Mouse (Mus musculus) frontal cortex, postnatal 10 days (tissue): ENCODE measurements at regions not wholly inside any gene's neighbourhood (a gene's known extent, or its start where the extent isn't known, plus 50 kb on each side); places are given as distances from the start of the nearest gene placed in this dataset.
A peak's percentile ranks its signal among the peaks of the same experiment; 100 is the strongest.

ENCODE experiments used
- DNase-seq, 2 experiments: peaks; one replicate each; pipeline ENCODE4 v3.0.0; 2022; ENCODE audit warnings: low spot score in 2 of 2, mixed read lengths in 1 of 2

DNA sequence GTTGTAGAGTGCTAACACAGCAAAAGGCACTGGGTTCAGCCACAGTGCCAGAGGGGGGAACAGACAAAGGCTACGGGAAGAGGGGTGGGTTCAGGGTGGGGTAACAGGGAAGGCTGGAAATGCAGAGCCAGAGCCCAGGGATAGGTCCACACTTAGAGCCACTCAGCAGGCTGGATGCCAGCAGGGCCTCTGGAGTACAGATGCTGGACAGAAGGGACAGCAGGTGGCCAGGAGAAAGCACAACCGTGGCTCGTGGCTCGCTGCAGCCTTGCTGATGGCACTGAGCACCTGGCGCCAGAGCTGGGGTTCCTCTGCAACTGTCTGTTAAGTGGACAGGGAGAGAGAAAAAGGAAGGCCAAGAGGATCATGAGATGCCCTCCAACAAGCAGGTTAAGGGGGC is 174.2 kb downstream of the Mroh4 start:
- DNase-seq: no peak

DNA sequence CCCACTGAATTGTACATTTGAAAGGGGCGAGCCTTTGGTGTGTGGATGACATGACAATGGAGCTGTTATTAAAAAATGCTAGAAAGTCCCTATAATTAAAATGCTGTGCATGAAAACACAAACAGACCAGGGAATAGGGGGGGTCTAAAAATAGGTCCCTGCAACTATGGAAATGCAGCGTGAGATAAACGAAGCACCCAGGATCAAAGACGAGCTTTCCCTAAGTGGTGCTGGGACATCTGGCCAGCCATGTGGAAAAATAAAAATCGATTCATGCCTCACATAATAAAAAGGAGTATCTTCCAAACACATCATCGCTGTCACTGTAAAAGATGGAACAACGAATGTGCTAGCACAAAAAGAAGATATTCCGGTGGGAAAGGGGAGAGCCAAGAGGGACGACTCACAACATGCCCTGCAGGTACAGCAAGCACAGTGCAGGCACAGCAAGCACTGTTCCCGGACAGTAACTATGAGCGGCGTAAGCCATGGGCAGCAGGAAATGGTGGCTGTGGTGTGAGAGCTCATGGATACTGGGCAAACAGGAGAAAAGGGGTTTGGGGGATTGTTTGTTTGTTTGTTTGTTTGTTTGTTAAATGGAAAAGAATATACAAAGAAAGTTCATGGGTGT is 176.7 kb downstream of the Mroh4 start:
- no peak for DNase-seq

DNA sequence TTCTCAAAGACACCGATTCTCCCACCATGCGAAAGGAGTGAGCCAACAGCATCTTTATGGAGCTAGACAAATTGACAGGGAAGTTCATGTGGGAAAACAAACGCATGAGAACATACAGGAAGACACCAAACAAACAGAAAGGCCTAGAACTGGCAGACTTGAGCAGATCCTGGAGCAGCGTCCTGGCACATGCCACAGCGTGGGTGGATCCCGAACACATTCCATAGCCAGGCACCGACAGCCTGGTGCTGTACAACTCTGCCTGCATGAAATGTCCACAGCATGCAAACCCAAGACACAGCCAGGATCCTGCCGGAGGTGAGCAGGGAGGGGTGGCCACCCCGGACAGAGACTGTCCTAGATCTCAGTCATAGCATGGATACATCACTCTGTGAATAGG is 177.2 kb downstream of the Mroh4 start:
- DNase-seq: peak; percentile 31 to 44

DNA sequence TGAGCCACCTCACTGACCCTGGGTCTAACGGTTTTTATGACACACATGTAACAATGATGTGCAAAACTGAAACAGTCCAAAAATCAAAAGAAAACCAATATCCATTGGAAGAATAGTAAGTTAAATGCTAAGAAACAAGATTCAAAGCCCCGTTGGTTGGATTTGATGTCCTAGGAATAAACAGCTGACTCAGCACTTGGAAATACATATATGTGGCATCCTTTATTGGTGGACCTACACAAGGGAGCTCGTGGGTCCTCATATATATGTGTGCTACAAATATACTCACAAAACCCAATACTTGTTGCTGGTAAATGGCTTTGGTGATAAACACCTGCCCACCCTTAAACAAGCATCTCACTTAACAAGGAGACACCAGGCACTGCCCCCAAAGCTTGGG is 178.2 kb downstream of the Mroh4 start:
- DNase-seq: no peak

DNA sequence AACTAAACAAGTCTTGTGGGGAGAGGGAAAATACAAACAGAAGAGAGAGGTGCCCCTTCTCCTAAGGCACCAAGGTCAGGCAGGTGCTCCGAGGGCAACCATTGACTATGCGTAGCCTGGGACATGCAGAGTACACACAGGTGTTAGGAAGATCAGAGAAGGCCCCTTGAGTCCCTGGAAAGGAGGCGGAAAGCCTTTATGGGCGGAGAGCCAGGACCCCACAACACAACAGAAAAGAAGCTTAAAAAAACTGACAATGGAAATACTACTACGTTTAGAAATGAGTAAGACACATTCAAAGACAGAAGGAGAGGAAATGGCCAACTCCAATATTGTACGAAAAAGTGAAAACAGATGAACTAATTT is 179.5 kb downstream of the Mroh4 start:
- DNase-seq: no peak

DNA sequence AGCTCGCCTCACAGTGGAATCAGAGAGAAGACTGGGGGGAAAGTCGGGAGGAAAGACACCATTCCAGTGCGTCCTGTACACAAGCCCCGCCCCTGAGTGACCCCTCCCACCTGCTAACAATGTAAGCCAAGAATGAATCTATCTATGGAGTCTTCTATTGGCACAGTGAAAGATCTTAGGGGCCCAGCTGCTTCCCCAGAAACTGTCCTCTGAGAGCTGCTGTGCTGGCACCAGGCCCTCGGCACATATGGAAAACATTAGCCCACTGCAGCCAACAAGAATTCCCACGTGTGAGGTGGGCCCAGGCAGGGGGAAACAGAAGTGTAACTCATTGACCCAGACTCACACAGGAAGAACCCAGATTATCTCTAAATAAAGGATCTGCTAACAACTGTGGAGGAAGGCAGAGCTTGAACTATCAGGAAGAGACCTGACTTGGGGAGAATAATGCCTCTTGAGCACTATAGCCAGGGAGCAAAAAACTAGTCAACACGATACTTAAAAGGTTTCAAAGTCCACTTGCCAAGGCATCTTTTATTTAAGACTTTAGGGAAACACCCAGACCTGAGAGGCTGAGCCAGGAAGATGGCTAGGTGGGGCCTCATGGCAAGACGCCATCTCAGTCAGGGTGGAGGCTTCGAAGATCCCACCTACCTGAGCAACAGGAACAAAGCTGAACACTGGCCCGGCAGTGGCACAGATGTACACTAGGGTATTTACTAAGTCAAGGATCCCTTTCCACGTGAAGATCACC is 180.1 kb downstream of the Mroh4 start:
- no peak for DNase-seq

DNA sequence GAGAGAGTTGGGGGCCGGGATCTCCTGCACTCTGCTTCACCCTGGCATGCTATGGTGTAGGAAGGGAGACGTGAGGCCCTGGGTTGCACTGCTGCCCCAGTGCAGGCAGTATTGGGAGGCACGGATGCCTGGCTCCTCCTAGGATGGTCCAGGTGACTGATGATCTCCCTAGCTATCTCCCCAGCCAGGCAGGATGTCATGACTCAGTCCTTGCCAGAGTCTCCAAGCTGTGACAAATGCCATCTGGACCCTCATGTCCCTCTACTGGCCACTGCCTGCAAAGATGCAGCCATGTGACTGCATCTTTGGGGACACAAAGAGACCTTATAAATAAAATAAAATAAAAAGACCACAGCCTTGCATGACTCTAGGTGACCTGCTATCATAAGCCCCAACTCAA is 181.6 kb downstream of the Mroh4 start:
- no peak for DNase-seq

DNA sequence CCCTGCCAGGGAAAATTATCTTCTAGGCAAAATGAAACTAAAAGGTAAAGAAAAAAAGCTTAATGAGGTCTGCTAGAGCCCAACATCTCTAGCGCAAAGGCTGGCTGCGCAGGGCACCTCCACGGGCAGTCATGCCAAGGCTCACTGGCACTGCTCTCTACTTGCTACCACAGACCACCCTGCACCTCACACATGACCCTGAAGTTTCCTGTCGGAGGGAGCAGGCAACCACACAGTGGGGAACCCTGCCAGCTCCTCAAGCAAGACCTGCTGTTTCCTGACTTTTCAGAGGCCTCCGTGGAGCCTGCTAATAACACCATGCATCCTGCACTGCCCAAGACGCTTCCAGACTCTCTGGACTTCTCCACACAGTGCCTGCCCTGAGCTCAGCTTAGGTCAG is 182.3 kb downstream of the Mroh4 start:
- DNase-seq: no peak

DNA sequence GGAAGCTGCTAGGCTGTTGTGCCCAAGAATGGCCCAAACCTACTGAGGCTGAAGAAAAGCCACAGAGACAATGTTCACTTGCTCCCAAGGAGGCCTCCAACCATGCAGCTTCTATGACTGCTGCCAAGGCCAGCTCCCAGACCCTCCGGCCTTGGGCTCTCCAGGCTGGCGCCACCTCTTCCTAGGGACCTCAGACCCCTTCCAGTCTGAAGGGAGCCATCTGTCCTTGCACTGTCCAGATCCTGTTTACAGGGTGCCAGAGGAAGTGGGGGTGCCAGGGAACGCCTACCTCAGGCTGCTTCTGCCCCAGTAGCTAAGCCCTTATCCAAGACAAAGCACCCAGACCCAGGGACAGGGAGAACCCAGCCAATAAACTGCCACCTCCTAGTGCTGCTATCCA is 183.7 kb downstream of the Mroh4 start:
- DNase-seq: no peak

DNA sequence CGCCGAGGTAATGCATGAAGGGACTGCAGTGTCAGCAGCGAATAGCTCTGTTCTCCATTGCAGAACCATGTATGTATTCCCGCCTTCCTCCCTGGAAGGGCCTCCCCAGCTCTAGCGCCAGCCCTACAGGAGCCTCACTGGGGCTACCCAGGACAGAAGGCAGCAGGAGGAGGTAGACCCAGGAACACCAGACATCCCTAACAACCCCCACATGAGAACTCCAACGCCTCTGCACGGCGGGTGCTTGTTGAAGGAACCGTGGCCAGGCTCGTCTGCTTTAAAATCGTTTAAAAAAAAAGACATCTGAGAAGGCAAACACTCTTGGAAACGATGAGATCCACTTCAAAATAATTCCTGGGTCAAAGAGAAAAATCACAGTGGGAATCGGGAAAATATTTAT is 194.3 kb downstream of the Mroh4 start:
- no peak for DNase-seq

DNA sequence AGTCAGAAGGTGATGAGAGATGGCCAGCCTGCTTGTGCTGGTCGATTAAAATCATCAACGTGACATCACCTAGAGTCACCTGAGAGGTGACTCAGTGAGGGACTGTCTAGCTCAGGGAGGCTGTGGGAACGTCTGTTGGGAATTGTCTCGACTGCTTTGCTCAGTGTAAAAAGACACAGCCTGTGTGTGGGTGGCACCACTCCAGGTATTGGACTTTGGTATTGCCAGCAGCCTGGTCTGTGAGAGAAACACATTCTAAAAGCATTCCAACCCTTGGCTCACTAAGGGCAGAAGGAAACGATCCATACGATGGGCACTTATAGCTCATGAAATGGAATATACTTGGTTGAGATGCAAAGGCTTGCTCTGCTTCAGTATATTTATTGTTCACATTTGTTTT is 209.2 kb downstream of the Mroh4 start:
- no peak for DNase-seq

DNA sequence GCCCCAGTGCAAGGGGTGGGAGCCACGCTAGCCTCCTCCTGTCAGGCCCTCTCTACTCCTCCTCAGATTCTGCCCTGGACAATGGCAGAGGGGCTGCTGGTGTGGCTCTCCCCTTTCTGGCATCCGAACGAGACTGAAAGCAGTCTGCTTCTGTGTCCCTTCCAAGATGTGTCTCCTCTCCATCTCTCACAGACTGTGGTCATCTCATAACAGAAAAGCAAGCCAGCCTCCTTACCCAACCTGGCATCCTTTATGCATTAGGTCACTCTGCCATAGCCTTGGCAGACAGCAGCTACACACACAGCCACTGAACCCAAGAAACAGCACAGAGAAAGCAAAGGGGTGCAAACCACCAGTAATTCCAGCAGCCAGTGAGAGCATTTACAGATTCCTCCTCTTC is 213.2 kb downstream of the Mroh4 start:
- no peak for DNase-seq

DNA sequence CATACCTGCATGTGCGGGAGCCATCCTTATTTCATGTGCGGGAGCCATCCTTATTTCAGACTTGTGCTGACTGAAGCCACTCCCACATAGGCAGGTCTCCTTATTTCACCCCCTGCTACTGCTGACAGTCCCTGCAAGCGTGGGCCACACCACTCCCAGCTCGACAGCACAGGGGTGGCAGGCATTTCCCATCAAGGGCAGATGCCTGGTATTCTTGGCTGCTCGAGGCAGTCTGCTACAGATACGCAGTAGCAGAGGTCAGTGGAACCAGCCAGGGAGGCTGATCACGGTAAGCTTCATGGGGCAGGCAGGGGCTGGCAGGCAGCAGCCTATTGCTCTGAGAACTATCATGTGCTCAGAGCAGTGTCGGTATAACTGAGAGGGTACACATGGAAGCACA is 215.6 kb downstream of the Mroh4 start:
- DNase-seq: no peak

DNA sequence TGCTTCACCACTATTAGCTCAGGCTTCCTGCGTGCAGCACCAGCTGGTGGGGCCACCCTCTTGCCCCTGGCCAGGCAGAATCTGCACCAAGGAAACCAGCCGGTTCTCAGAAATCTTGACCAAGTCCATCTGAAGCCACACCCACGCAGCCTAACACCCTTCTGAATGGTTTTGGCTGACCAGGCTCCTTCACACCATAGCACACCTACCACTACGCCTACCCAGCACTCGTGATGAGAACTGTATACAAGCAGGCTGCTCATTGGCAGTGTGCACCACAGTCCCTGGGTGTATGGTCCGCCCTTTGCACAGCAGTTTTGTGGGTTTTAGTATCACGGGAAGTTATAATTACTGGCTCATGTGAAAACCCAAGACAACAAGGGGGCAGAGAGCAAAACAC is 217.5 kb downstream of the Mroh4 start:
- DNase-seq: no peak

DNA sequence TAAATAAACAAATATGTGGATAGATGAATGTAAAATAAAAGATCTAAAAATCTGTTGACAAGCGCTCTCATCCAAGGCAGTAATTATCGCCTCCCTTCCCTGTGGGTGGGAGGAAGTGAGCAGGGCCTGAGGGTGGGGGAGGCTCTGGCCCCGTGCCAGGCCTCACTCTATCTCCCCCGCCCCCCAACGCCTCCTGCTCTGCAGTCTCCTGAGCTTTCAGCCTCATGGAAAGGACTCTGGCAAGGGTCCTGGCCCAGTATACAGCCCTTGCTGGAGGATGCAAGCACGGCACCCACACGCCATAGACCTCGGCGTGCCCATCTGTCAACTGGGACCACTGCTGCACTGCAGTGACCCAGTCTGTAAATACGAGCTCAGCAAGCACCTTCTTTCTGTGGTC is 222.9 kb downstream of the Mroh4 start:
- peak; percentile 39 to 48 for DNase-seq

DNA sequence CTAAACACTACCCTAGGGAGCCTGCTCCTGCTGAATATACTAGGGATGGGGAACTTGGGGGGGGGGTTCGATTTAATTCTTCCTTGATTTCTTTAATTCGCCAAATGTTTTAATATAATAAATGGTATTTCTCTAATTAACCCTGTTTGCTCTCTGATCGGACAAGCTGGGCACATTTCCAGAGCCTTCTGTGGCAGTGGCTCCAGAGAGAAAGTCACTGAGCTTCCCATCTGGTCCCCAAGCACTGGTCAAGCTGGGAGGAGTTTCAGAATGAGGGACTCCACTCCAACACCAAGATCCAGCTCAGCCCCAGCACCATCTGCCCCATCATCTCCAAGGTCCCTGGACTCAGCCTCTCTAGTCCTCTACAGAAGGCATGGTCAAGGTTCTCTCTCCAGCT is 223.9 kb downstream of the Mroh4 start:
- no peak for DNase-seq

DNA sequence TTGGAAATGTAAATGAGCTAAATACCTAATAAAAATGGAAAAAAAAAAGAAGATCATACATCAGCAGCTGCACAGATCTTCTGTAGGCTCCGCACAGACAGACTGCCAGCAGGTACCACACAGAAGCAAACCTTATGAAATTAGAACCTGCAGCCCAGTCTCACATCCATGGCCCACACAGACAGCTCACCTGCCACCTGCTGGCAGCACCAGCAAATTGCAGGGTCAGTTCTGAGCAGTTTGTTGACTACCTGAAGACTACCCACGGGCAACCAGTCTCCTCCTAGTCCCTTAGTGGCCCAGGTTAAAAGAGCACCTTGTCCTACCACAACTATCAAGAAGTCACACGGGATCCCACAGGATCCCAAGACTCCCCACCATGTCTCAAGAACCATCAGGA is 225.1 kb downstream of the Mroh4 start:
- DNase-seq: no peak

DNA sequence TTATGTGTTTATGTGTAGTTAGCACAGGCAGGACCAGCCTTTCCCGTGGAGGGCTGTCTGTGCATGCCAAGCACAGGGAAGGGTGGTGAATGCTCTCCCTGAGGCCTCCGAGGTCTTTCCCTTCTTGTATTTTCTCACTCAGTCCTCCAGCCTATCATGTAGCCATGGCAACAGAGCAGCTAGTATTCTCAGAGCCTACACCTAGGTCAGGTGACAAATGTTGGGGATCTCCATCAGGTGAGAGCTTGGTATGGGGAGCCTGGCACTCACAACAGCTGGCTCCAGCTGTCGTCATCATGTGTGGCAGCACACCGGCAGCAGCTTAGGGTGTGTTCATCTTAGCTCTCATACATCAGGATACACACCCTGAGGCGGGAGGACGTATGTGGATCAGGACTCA is 231.3 kb downstream of the Mroh4 start:
- no peak for DNase-seq

DNA sequence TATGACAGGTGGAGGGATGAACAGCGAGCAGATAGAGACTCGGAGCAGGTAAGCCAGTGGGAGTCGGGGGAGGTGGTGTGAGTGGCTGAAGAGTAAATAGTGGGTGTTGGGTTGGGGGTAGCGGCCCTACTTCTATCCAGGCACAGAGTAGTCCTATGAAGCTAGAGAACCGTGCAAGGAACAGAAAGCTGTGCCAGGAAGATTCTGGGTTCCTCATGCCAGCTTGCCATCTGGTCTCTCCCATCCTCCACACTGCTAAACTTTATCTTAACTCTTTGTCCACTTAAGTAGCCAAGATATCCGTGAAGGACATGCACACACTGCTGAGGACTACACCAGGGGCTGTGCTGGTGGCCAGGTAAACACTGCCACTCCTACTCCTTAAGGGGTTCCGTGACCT is 234.9 kb downstream of the Mroh4 start:
- DNase-seq: no peak

DNA sequence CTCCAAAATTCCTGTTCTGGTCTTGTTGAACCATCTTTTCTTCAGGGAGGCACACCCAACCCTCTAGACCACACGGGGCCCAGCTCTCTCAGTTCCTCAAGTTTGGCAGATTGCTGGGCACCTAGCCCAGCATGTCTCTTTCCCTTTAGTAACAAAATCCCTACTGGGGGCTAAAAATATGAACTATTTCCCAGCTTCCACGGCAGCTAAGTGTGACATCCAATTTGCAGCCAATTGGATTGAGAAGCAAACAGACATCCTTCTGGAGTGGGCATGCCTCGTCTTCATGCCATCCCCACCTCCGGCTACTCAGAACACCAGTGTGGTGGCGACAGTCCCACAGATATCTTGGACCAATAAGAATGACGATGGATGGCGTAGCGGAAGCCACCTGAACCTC is 240.1 kb downstream of the Mroh4 start:
- DNase-seq: peak in 1 of 2 experiments; percentile 40

DNA sequence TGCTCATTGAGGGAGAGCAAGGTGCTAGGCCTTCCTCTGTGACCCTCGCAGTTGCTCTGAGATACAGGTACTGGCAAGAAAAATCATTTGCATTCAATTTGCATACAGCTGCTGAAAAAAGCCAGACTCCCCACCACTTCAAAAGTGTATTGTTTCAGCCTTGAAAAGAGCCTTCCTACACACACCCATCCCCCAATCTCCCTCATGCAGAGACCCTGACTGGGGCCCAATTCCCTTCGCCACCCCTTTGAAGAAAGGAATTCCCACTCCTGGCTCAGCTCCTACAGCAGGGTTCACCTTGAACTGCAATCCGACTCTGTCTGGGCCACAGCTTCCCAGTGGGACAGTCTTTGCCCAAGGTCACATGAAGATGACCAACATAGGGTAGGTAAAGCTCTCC is 248.6 kb downstream of the Mroh4 start:
- no peak for DNase-seq

DNA sequence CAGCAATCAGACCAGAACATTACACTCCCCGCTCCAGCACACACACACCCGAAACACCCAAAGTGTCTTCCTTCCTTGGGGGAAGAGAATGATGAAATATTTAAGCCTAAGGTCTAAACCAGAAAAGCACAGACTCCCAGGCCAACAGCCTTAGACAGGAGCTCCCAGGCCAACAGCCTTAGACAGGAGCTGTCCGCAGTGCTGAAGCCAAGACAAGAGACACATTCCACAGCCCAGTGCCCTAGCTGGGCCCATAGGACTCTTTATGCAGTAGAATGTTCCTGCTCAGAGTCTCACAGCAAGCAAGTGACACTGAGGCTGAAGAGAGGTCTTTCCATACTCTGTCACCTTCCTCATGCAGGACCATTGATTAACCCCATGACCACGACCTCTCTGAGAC is 253.6 kb downstream of the Mroh4 start:
- no peak for DNase-seq

DNA sequence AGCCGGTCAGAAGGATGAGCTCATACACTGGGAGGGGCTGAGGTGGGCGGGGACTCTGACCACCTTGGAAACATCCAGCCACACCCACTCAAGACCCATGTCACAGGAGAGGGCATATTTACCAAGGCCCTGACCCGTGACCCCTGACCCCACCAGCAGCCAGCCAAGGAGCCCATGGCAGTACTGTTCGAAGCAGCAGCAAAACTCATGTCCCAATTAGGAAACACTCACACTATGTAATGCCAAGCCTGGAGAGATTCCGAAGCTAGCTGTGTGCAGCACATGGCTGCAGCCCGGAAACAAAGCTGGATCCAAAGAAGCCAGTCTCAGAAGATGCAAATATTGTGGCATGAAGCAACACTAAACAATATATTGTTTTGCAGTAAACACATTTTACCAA is 256.8 kb downstream of the Mroh4 start:
- no peak for DNase-seq

DNA sequence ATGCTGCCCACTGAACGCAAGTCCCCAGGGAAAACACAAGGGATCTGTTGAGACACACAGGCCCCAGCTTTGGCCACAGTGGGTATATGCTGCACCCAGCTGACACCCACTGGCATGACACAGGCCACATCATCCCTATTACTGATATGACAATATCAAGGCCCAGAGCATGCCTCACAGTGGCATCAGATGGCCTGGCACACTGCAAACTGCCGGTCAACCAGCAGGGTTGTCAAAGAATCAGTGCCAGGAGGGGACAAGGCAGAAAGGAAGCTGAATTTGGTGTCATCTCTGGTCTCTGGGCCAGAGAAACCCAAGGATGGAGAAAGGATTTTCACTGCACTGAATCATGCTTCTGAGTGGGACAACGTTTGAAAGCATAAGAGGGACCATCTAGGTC is 266.7 kb downstream of the Mroh4 start:
- no peak for DNase-seq
